Mouse (Mus musculus): ENCODE data around the gene Cilp. TPM values are rescaled to one million over a fixed set of nuclear protein-coding genes. Genes with fewer than 3 reads are reported as not detected.
"Not testable (repeated sequence)": the region's sequence is repeated elsewhere in the genome, so short reads cannot be mapped to it uniquely, and the experiment has no call there.

Gene Cilp
- polyA plus RNA-seq (2015; fragmentation: Nextera tagmentation; extraction: Ambion mirVana), result 0.81 and 0.90 TPM in 2 replicates

GRCm38 (mm10) chr9:65264959-65265358 lies at the start of gene Cilp:
TSS of gene Cilp (plus strand) at chr9:65265180.
- Histone ChIP-seq H3K9ac (ENCODE audit: low read length) (no peak within 1 kb of the TSS; the same call in 1 of the 2 replicates), H3K36me3 (ENCODE audit: control insufficient read depth, insufficient read depth, low read length) (no peaks in the 10 kb centered on the region), H3K4me1 (ENCODE audit: control insufficient read depth, insufficient read depth, low read length) (peaks cover 15% of the 10 kb centered on the region), H3K27ac (ENCODE audit: low read length) (peak within 1 kb of the TSS; percentile 18; the same call in 1 of the 2 replicates), H3K9me3 (replicated peaks; ENCODE audit: control insufficient read depth, low read length) (no peaks in the 10 kb centered on the region), H3K4me3 (replicated peaks; ENCODE audit: low read length) (no peak within 1 kb of the TSS), H3K4me2 (ENCODE audit: low read depth, low read length) (no peak within 1 kb of the TSS), H3K27me3 (ENCODE audit: control insufficient read depth, insufficient read depth, low read length) (no peaks in the 10 kb centered on the region; the same call in 1 of the 2 replicates)
- 39% methylated on average over 5 of the region's 5 CpGs for WGBS
- peak; percentile 61 for ATAC-seq (ENCODE audit: insufficient read depth, low FRiP score)

GRCm38 (mm10) chr9:65215494-65216126 lies 49.4 kb upstream of the Cilp start:
- 2% methylated on average over 31 of the region's 31 CpGs for WGBS

GRCm38 (mm10) chr9:65216972-65217371 lies 48.0 kb upstream of the Cilp start:
- Histone ChIP-seq H3K36me3 (ENCODE audit: control insufficient read depth, insufficient read depth, low read length) (no peaks in the 10 kb centered on the region), H3K4me3 (replicated peaks; ENCODE audit: low read length) (no peak overlapping the region), H3K9me3 (replicated peaks; ENCODE audit: control insufficient read depth, low read length) (no peaks in the 10 kb centered on the region), H3K27ac (ENCODE audit: low read length) (no peak overlapping the region), H3K4me2 (ENCODE audit: low read depth, low read length) (peak overlapping the region; percentile 27), H3K27me3 (ENCODE audit: control insufficient read depth, insufficient read depth, low read length) (no peaks in the 10 kb centered on the region; the same call in 1 of the 2 replicates), H3K9ac (ENCODE audit: low read length) (0 out of 2 replicates have a peak overlapping the region, but pooled peaks have one; percentile 16), H3K4me1 (ENCODE audit: control insufficient read depth, insufficient read depth, low read length) (peaks cover 27% of the 10 kb centered on the region)
- WGBS, result 38% methylated on average over 8 of the region's 8 CpGs
- ATAC-seq (ENCODE audit: insufficient read depth, low FRiP score), result no peak

More at GRCm38 (mm10) chr9:65215494-65216126, 49.4 kb upstream of the Cilp start:
- H3K9ac ChIP-seq (ENCODE audit: low read length), result peak overlapping the region; percentile 91
- H3K4me3 ChIP-seq (replicated peaks; ENCODE audit: low read length), result peak overlapping the region; percentile 68
- H3K27me3 ChIP-seq (ENCODE audit: control insufficient read depth, insufficient read depth, low read length), result no peaks in the 10 kb centered on the region; the same call in 1 of the 2 replicates
- no peaks in the 10 kb centered on the region for H3K36me3 ChIP-seq (ENCODE audit: control insufficient read depth, insufficient read depth, low read length)
- peaks cover 27% of the 10 kb centered on the region for H3K4me1 ChIP-seq (ENCODE audit: control insufficient read depth, insufficient read depth, low read length)
- H3K9me3 ChIP-seq (replicated peaks; ENCODE audit: control insufficient read depth, low read length), result no peaks in the 10 kb centered on the region
- H3K4me2 ChIP-seq (ENCODE audit: low read depth, low read length), result peak overlapping the region; percentile 96
- peak; percentile 80 for ATAC-seq (ENCODE audit: insufficient read depth, low FRiP score)
- H3K27ac ChIP-seq (ENCODE audit: low read length), result peak overlapping the region; percentile 97

- Histone ChIP-seq H3K27ac (ENCODE audit: low read length) (peak overlapping the region; percentile 43), H3K9me3 (replicated peaks; ENCODE audit: control insufficient read depth, low read length) (no peaks in the 10 kb centered on the region), H3K4me1 (ENCODE audit: control insufficient read depth, insufficient read depth, low read length) (peaks cover 27% of the 10 kb centered on the region), H3K4me3 (replicated peaks; ENCODE audit: low read length) (no peak overlapping the region), H3K36me3 (ENCODE audit: control insufficient read depth, insufficient read depth, low read length) (no peaks in the 10 kb centered on the region), H3K27me3 (ENCODE audit: control insufficient read depth, insufficient read depth, low read length) (no peaks in the 10 kb centered on the region; the same call in 1 of the 2 replicates), H3K9ac (ENCODE audit: low read length) (no peak overlapping the region), H3K4me2 (ENCODE audit: low read depth, low read length) (0 out of 2 replicates have a peak overlapping the region, but pooled peaks have one; percentile 27)
- 59% methylated on average over 6 of the region's 6 CpGs for WGBS
- no peak for ATAC-seq (ENCODE audit: insufficient read depth, low FRiP score)
Measured at GRCm38 (mm10) chr9:65217661-65218060, 47.3 kb upstream of the Cilp start.

DNA sequence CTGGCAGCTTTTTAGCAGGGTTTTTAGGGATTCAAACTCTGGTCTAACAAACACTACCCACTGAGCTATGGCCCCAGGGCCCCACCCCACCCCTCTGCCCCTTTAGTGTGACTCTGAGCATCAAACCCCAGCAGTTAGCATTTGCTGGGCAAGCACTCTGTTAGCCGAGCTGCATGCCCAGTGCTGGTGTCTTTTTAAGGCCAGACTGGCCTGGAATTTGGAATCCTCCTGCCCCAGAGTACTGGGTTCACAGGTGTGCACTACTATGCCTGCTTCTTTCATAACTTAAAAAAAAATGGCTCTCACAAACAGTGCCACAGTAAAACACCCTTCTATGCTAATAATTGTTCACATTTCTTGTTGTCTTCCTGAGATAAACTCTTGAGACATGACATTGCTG lies 46.1 kb upstream of the Cilp start:
- Histone ChIP-seq H3K4me2 (ENCODE audit: low read depth, low read length) (no peak overlapping the region), H3K27ac (ENCODE audit: low read length) (no peak overlapping the region), H3K4me1 (ENCODE audit: control insufficient read depth, insufficient read depth, low read length) (peaks cover 27% of the 10 kb centered on the region), H3K9ac (ENCODE audit: low read length) (no peak overlapping the region), H3K9me3 (replicated peaks; ENCODE audit: control insufficient read depth, low read length) (no peaks in the 10 kb centered on the region), H3K36me3 (ENCODE audit: control insufficient read depth, insufficient read depth, low read length) (no peaks in the 10 kb centered on the region), H3K27me3 (ENCODE audit: control insufficient read depth, insufficient read depth, low read length) (no peaks in the 10 kb centered on the region), H3K4me3 (replicated peaks; ENCODE audit: low read length) (no peak overlapping the region)
- WGBS, result 71% methylated on average over 1 of the region's 1 CpGs
- ATAC-seq (ENCODE audit: insufficient read depth, low FRiP score), result no peak

GRCm38 (mm10) chr9:65220398-65220797 lies 44.6 kb upstream of the Cilp start:
- not testable (repeated sequence) for H3K27me3 ChIP-seq (ENCODE audit: control insufficient read depth, insufficient read depth, low read length); H3K9ac ChIP-seq (ENCODE audit: low read length); H3K4me2 ChIP-seq (ENCODE audit: low read depth, low read length); H3K36me3 ChIP-seq (ENCODE audit: control insufficient read depth, insufficient read depth, low read length); H3K9me3 ChIP-seq (replicated peaks; ENCODE audit: control insufficient read depth, low read length); H3K27ac ChIP-seq (ENCODE audit: low read length); ATAC-seq (ENCODE audit: insufficient read depth, low FRiP score); H3K4me3 ChIP-seq (replicated peaks; ENCODE audit: low read length)
- WGBS, result 42% methylated on average over 3 of the region's 3 CpGs
- peaks cover 22% of the 10 kb centered on the region for H3K4me1 ChIP-seq (ENCODE audit: control insufficient read depth, insufficient read depth, low read length)

DNA sequence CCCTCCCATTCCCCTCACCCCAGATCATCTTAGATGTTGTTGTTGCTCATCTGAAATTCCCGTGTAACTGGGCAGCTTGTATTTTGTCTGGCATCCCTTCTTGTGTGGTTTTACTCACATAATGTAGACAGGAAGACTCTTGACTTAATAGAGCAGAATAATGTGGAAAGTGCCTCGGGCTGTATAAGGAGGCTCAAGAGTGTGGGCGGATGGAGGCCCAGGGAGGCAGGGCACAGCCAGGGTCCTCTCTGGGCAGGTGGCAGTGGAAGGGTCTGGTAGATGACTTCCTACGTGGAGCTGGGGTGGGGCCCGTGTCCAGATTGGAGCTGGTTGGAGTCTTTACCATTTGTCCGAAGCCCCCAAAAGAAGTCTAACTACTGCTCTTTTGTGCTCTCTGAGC lies 41.1 kb upstream of the Cilp start:
- Histone ChIP-seq H3K4me2 (ENCODE audit: low read depth, low read length) (no peak overlapping the region), H3K9ac (ENCODE audit: low read length) (no peak overlapping the region), H3K27me3 (ENCODE audit: control insufficient read depth, insufficient read depth, low read length) (no peaks in the 10 kb centered on the region), H3K36me3 (ENCODE audit: control insufficient read depth, insufficient read depth, low read length) (no peaks in the 10 kb centered on the region), H3K9me3 (replicated peaks; ENCODE audit: control insufficient read depth, low read length) (no peaks in the 10 kb centered on the region), H3K4me3 (replicated peaks; ENCODE audit: low read length) (no peak overlapping the region), H3K27ac (ENCODE audit: low read length) (no peak overlapping the region), H3K4me1 (ENCODE audit: control insufficient read depth, insufficient read depth, low read length) (no peaks in the 10 kb centered on the region)
- ATAC-seq (ENCODE audit: insufficient read depth, low FRiP score), result no peak
- WGBS, result 81% methylated on average over 6 of the region's 6 CpGs

DNA sequence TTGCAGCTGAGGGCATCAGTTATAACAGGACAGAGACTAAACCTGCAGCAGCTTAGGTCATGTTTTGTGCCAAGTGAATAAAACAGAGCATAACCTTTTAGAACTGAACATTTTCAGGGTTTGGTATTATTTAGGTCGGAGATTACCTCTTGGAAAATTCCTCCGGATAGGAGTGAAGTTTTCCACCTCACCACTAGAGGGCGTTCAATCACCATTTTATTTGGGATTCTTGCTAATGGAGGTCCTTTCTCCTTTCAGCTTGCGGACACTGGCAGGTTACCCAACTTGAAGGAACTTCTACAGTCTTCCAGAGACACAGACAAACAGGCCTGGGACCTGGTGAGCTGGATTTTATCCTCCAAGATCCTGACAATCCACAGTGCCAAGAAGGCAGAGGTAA lies 39.2 kb upstream of the Cilp start:
- H3K9me3 ChIP-seq (replicated peaks; ENCODE audit: control insufficient read depth, low read length), result no peaks in the 10 kb centered on the region
- H3K9ac ChIP-seq (ENCODE audit: low read length), result no peak overlapping the region
- ATAC-seq (ENCODE audit: insufficient read depth, low FRiP score), result no peak; the same call in 1 of the 2 replicates
- H3K4me2 ChIP-seq (ENCODE audit: low read depth, low read length), result no peak overlapping the region
- H3K27me3 ChIP-seq (ENCODE audit: control insufficient read depth, insufficient read depth, low read length), result no peaks in the 10 kb centered on the region
- WGBS, result 40% methylated on average over 4 of the region's 4 CpGs
- H3K27ac ChIP-seq (ENCODE audit: low read length), result no peak overlapping the region
- peaks cover 4% of the 10 kb centered on the region; the same call in 1 of the 2 replicates for H3K36me3 ChIP-seq (ENCODE audit: control insufficient read depth, insufficient read depth, low read length)
- H3K4me1 ChIP-seq (ENCODE audit: control insufficient read depth, insufficient read depth, low read length), result no peaks in the 10 kb centered on the region
- H3K4me3 ChIP-seq (replicated peaks; ENCODE audit: low read length), result no peak overlapping the region

- no peak for ATAC-seq (ENCODE audit: insufficient read depth, low FRiP score)
- Histone ChIP-seq H3K36me3 (ENCODE audit: control insufficient read depth, insufficient read depth, low read length) (peaks cover 4% of the 10 kb centered on the region; the same call in 1 of the 2 replicates), H3K27ac (ENCODE audit: low read length) (no peak overlapping the region), H3K4me1 (ENCODE audit: control insufficient read depth, insufficient read depth, low read length) (no peaks in the 10 kb centered on the region), H3K4me3 (replicated peaks; ENCODE audit: low read length) (no peak overlapping the region), H3K4me2 (ENCODE audit: low read depth, low read length) (no peak overlapping the region), H3K9me3 (replicated peaks; ENCODE audit: control insufficient read depth, low read length) (no peaks in the 10 kb centered on the region), H3K9ac (ENCODE audit: low read length) (no peak overlapping the region), H3K27me3 (ENCODE audit: control insufficient read depth, insufficient read depth, low read length) (no peaks in the 10 kb centered on the region)
- WGBS, result 73% methylated on average over 6 of the region's 6 CpGs
Measured at GRCm38 (mm10) chr9:65230250-65230649, 34.7 kb upstream of the Cilp start.

All from stomach, embryonic 16.5 days (tissue).